Mouse (Mus musculus) layer of hippocampus, adult 9-11 months (tissue): ENCODE measurements at regions not wholly inside any gene's neighbourhood (a gene's known extent, or its start where the extent isn't known, plus 50 kb on each side); places are given as distances from the start of the nearest gene placed in this dataset.

Experiments used
- DNase-seq: peaks from one replicate; pipeline ENCODE4 v3.0.0; 2022

DNA sequence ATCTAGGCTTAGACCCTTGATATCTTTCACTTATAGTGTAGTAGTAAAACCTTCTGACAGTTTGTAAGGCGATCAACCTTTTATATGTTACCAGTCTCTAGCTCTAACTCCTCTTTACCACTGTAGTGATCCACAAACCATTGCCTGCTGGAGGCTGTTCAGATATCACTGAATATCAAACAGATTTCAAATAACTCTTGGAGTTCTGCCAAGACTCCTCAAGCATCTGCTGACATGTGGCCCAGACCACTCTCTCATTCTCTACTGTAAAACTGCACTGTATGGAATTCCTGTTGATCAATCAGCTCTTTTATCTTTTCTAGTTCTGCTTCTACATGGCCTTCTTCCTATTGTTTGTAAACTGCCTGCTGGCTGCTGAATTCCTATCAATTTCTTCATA lies 389.2 kb downstream of the Lrfn5 start:
- DNase-seq = no peak

DNA sequence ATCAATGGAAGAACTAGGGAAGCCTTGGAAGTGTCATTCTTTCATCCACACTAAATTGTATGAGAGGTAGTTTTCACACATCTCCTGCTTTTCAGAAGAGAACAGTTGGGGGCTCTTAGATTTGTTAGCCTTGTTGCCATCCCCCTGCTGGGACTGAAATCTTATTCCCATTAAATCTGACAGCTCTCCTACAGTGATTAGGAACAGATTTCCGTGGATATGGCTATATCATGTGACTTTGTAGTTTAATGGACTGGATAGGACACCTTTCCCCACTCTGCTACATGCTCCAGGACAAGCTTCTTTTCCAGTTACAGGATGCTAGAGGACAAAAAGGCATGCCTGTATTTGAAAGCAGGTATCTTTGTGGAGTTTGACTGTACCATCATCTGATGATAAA lies 400.4 kb downstream of the Lrfn5 start:
- no peak for DNase-seq

DNA sequence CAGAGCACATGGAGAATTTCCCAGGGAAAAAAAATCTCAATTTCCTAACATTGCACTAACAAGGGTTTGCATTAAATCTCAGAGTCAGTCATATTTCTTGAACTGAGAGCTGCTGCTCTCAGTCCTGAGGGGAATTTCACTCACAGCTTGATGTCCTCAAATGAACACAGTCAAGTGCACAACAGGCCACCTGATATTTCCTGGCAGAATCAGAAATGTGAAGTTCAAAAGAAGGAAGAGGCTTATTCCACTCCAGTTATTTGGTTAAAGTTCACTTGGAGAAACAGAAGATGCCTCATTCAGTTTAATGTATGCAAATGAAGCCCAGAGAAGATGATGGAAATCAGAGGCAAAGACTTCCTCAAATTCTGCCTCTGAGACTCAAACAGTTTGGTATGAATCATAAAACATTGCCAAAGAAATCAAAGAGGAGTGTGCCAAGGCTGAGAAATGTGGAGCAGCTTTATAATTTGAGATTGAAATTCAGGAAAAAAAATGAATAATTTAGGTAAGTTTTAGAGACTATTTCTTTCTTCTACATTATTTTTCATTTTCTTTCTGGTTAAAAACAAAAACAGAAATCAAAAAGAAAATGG lies 402.4 kb downstream of the Lrfn5 start:
- DNase-seq = peak; percentile 1
